Mouse (Mus musculus) heart, postnatal 0 days (tissue): ENCODE results near the gene Prkch. TPM values are rescaled to one million over a fixed set of nuclear protein-coding genes. Genes with fewer than 3 reads are reported as not detected.
"Not testable (repeated sequence)": the region's sequence is repeated elsewhere in the genome, so short reads cannot be mapped to it uniquely, and the experiment has no call there.

ENCODE experiments used
- ATAC-seq: fragments of 200-750 bp; cut with Nextera tagmentation; 2 replicates; pipeline ENCODE4 v1.8.0; 2017; ENCODE audit warnings: low read depth, moderate number of reproducible peaks, moderate library complexity; ENCODE audit not compliant: insufficient read depth
- DNase-seq: peaks from one replicate; pipeline ENCODE4 v3.0.0-alpha.2; 2016; ENCODE audit warnings: low spot score
- H3K27ac ChIP-seq: fragments of 300-500 bp; sonication (generic); 2 replicates; pipeline ENCODE4 v1.5.1; 2014; ENCODE audit warnings: low read depth, mild to moderate bottlenecking
- H3K27me3 ChIP-seq: fragments of 300-500 bp; sonication (generic); 2 replicates; pipeline ENCODE4 v1.6.1; 2014; ENCODE audit warnings: low read length, mixed read lengths; ENCODE audit not compliant: control insufficient read depth, insufficient read depth
- H3K36me3 ChIP-seq: fragments of 300-500 bp; sonication (generic); replicated peaks from 2 replicates; pipeline ENCODE4 v1.6.1; 2014; ENCODE audit warnings: low read length, mixed read lengths; ENCODE audit not compliant: control insufficient read depth, insufficient read depth
- H3K4me1 ChIP-seq: fragments of 300-500 bp; sonication (generic); 2 replicates; pipeline ENCODE4 v1.6.1; 2014; ENCODE audit warnings: antibody characterized with exemption; ENCODE audit not compliant: control insufficient read depth, insufficient read depth
- H3K4me2 ChIP-seq: fragments of 300-500 bp; sonication (generic); 2 replicates; pipeline ENCODE4 v1.6.1; 2014; ENCODE audit warnings: low read depth, mild to moderate bottlenecking, low read length, moderate library complexity
- H3K4me3 ChIP-seq: fragments of 300-500 bp; sonication (generic); 2 replicates; pipeline ENCODE4 v1.5.1; 2014; ENCODE audit warnings: low read depth, low read length
- H3K9ac ChIP-seq: fragments of 300-500 bp; sonication (generic); replicated peaks from 2 replicates; pipeline ENCODE4 v1.6.1; 2014; ENCODE audit warnings: low read depth, low read length, mixed read lengths
- H3K9me3 ChIP-seq: fragments of 300-500 bp; sonication (generic); replicated peaks from 2 replicates; pipeline ENCODE4 v1.6.1; 2016; ENCODE audit warnings: low read length; ENCODE audit not compliant: control insufficient read depth
- CTCF ChIP-seq: IDR thresholded peaks from 2 replicates; pipeline ENCODE4 v1.5.1; 2016; ENCODE audit warnings: antibody characterized with exemption, control low read depth, low read depth
- EP300 ChIP-seq: IDR thresholded peaks from 2 replicates; pipeline ENCODE4 v1.6.1; 2016; ENCODE audit warnings: antibody characterized with exemption, low read depth
- WGBS: fragments of 180-500 bp; shearing (Covaris S2); extraction: QIAGEN DNeasy Blood & Tissue Kit; methylation state at CpG from one replicate; pipeline ENCODE4 v1.1.7; 2014; 5-methylcytosine and 5-hydroxymethylcytosine counted together
- polyA plus RNA-seq: library from polyadenylated mRNA; unstranded; fragments of >200 nt; fragmentation: Nextera tagmentation; extraction: Ambion mirVana; gene quantifications from 2 replicates; pipeline ENCODE4 v1.2.1, GENCODE M21; 2015
- total RNA-seq: library from RNA; depleted of rRNA; stranded (reverse); fragments of >200 nt; gene quantifications from 2 replicates; pipeline ENCODE4 v1.2.3, GENCODE M21; 2014; ENCODE audit warnings: low replicate concordance; rRNA removed

The Prkch gene
- total RNA-seq (20.5 and 20.8 TPM in 2 replicates), polyA plus RNA-seq (7.4 and 7.9 TPM in 2 replicates)

- Histone ChIP-seq H3K36me3 (no peaks in the 10 kb centered on the region), H3K9ac (peak within 1 kb of the TSS; percentile 72), H3K4me2 (peak within 1 kb of the TSS; percentile 83), H3K4me1 (no peaks in the 10 kb centered on the region), H3K27me3 (peaks cover 10% of the 10 kb centered on the region), H3K4me3 (peak within 1 kb of the TSS; percentile 68), H3K27ac (peak within 1 kb of the TSS; percentile 89), H3K9me3 (no peaks in the 10 kb centered on the region)
- WGBS = under 1% methylated on average over 53 of the region's 61 CpGs
- TF ChIP-seq CTCF (peak; percentile 43), EP300 (no peak)
- DNase-seq (peak; percentile 89), ATAC-seq (peak; percentile 87)
Observed at GRCm38 (mm10) chr12:73584610-73585240, at the start of gene Prkch. Gene Prkch, plus strand, starts transcription at chr12:73584796.

GRCm38 (mm10) chr12:73537499-73538138 lies 47.0 kb upstream of the Prkch start:
- H3K27ac ChIP-seq = no peak overlapping the region
- H3K4me2 ChIP-seq = peak overlapping the region; percentile 44
- H3K27me3 ChIP-seq = peaks cover 22% of the 10 kb centered on the region; the same call in 1 of the 2 replicates
- WGBS = 30% methylated on average over 17 of the region's 17 CpGs
- H3K9ac ChIP-seq = no peak overlapping the region
- H3K36me3 ChIP-seq = no peaks in the 10 kb centered on the region
- DNase-seq = no peak
- H3K4me3 ChIP-seq = peak overlapping the region; percentile 31
- no peaks in the 10 kb centered on the region for H3K9me3 ChIP-seq
- ATAC-seq = no peak; the same call in 1 of the 2 replicates
- no peaks in the 10 kb centered on the region; the same call in 1 of the 2 replicates for H3K4me1 ChIP-seq
- TF ChIP-seq CTCF (peak; percentile 19; the same call in 1 of the 2 replicates), EP300 (no peak)

GRCm38 (mm10) chr12:73538139-73538508 lies 46.5 kb upstream of the Prkch start:
- not testable (repeated sequence) for ATAC-seq, DNase-seq, H3K27ac ChIP-seq, H3K9me3 ChIP-seq, H3K9ac ChIP-seq, H3K4me1 ChIP-seq, H3K36me3 ChIP-seq
- WGBS = 33% methylated on average over 3 of the region's 3 CpGs
- peaks cover 21% of the 10 kb centered on the region for H3K27me3 ChIP-seq
- peak overlapping the region; percentile 44 for H3K4me2 ChIP-seq
- peak overlapping the region; percentile 31 for H3K4me3 ChIP-seq

GRCm38 (mm10) chr12:73539151-73539550 lies 45.4 kb upstream of the Prkch start:
- no peak for TF ChIP-seq CTCF
- TF ChIP-seq EP300 = no peak
- H3K4me1 ChIP-seq = no peaks in the 10 kb centered on the region; the same call in 1 of the 2 replicates
- H3K4me3 ChIP-seq = no peak overlapping the region
- no peaks in the 10 kb centered on the region for H3K9me3 ChIP-seq
- DNase-seq (peak; percentile 34), ATAC-seq (peak; percentile 62; the same call in 1 of the 2 replicates)
- no peak overlapping the region for H3K4me2 ChIP-seq
- H3K9ac ChIP-seq = no peak overlapping the region
- H3K36me3 ChIP-seq = no peaks in the 10 kb centered on the region
- peaks cover 26% of the 10 kb centered on the region for H3K27me3 ChIP-seq
- WGBS = 10% methylated on average over 2 of the region's 2 CpGs
- no peak overlapping the region for H3K27ac ChIP-seq

- peaks cover 39% of the 10 kb centered on the region for H3K27me3 ChIP-seq
- H3K4me2 ChIP-seq = no peak overlapping the region
- H3K9ac ChIP-seq = no peak overlapping the region
- no peak overlapping the region for H3K4me3 ChIP-seq
- WGBS = 88% methylated on average over 2 of the region's 2 CpGs
- no peak for DNase-seq
- H3K36me3 ChIP-seq = no peaks in the 10 kb centered on the region
- no peak overlapping the region for H3K27ac ChIP-seq
- H3K4me1 ChIP-seq = no peaks in the 10 kb centered on the region; the same call in 1 of the 2 replicates
- no peak for ATAC-seq
- TF ChIP-seq CTCF (no peak), EP300 (no peak)
- no peaks in the 10 kb centered on the region for H3K9me3 ChIP-seq
Observed at GRCm38 (mm10) chr12:73540402-73540801, 44.2 kb upstream of the Prkch start.
